Mouse (Mus musculus) MEL (cell line): ENCODE results near the gene Rgmb. TPM values are rescaled to one million over a fixed set of nuclear protein-coding genes. Genes with fewer than 3 reads are reported as not detected.

ENCODE experiments used
- DNase-seq: peaks from one replicate; pipeline ENCODE4 v3.0.0; 2011; ENCODE audit warnings: low read depth, low spot score
- H3K27ac ChIP-seq: 2 replicates; pipeline ENCODE4 v1.5.1; 2012; ENCODE audit warnings: low read depth, mild to moderate bottlenecking, control low read depth, low read length, moderate library complexity; ENCODE audit not compliant: control insufficient read depth
- H3K27me3 ChIP-seq, 2 experiments: fragments of 150-350 bp in 1 of 2; sonication (generic) in 1 of 2; 2 replicates each; pipeline ENCODE4 v1.6.1; 2012; ENCODE audit warnings: low read length in 2 of 2, mild to moderate bottlenecking in 2 of 2, improper control_type of control experiment in 1 of 2, moderate library complexity in 1 of 2; ENCODE audit not compliant: insufficient read depth in 2 of 2, control insufficient read depth in 1 of 2
- H3K36me3 ChIP-seq, 2 experiments: 2 replicates each; pipeline ENCODE4 v1.6.1; 2012 to 2014; ENCODE audit warnings: low read length in 2 of 2, improper control_type of control experiment in 1 of 2, inconsistent platforms in 1 of 2, mild to moderate bottlenecking in 1 of 2; ENCODE audit not compliant: insufficient read depth in 2 of 2, control insufficient read depth in 1 of 2
- H3K4me1 ChIP-seq, 2 experiments: fragments of 150-350 bp in 1 of 2; sonication (generic) in 1 of 2; 2 replicates each; pipeline ENCODE4 v1.6.1; 2012; ENCODE audit warnings: low read length in 2 of 2, improper control_type of control experiment in 1 of 2, mild to moderate bottlenecking in 1 of 2; ENCODE audit not compliant: insufficient read depth in 2 of 2, control insufficient read depth in 1 of 2
- H3K4me3 ChIP-seq, 2 experiments: fragments of 150-350 bp in 1 of 2; sonication (generic) in 1 of 2; 2 replicates each; pipeline ENCODE4 v1.5.1; 2012; ENCODE audit warnings: low read depth in 2 of 2, low read length in 2 of 2, mild to moderate bottlenecking in 2 of 2, moderate library complexity in 2 of 2, control low read depth in 1 of 2, improper control_type of control experiment in 1 of 2; ENCODE audit not compliant: control insufficient read depth in 1 of 2, insufficient read depth in 1 of 2
- H3K79me2 ChIP-seq: 2 replicates; pipeline ENCODE4 v1.6.1; 2012; ENCODE audit warnings: mild to moderate bottlenecking, low read length, moderate library complexity; ENCODE audit not compliant: control insufficient read depth, poor library complexity, insufficient read depth
- H3K9ac ChIP-seq: 2 replicates; pipeline ENCODE4 v1.6.1; 2012; ENCODE audit warnings: low read depth, mild to moderate bottlenecking, control low read depth, low read length, moderate library complexity; ENCODE audit not compliant: control insufficient read depth, poor library complexity, severe bottlenecking
- H3K9me3 ChIP-seq: fragments of 150-350 bp; sonication (generic); replicated peaks from 2 replicates; pipeline ENCODE4 v1.6.1; 2012; ENCODE audit warnings: mild to moderate bottlenecking, low read length, improper control_type of control experiment, moderate library complexity; ENCODE audit not compliant: insufficient read depth
- CHD1 ChIP-seq: IDR thresholded peaks from 2 replicates; pipeline ENCODE4 v1.6.1; 2012; ENCODE audit warnings: low read depth, mild to moderate bottlenecking, inconsistent platforms, low read length, improper control_type of control experiment
- ELF1 ChIP-seq: IDR thresholded peaks from 2 replicates; pipeline ENCODE4 v1.6.1; 2014; ENCODE audit warnings: low read depth, mild to moderate bottlenecking, inconsistent platforms, low read length, improper control_type of control experiment, moderate library complexity
- EP300 ChIP-seq, 2 experiments: IDR thresholded peaks; 2 replicates each; pipeline ENCODE4 v1.6.1; 2011; ENCODE audit warnings: improper control_type of control experiment in 2 of 2, low read length in 2 of 2, low read depth in 1 of 2, mild to moderate bottlenecking in 1 of 2
- HCFC1 ChIP-seq: IDR thresholded peaks from 2 replicates; pipeline ENCODE4 v1.6.1; 2012; ENCODE audit warnings: low read depth, mild to moderate bottlenecking, inconsistent platforms, low read length, improper control_type of control experiment, moderate library complexity
- KAT2A ChIP-seq: conservative IDR thresholded peaks from 2 replicates; pipeline ENCODE4 v1.6.1; 2012; ENCODE audit warnings: low read depth, low read length, improper control_type of control experiment, inconsistent platforms
- MAFK ChIP-seq: IDR thresholded peaks from 2 replicates; pipeline ENCODE4 v1.6.1; 2011; ENCODE audit warnings: low read depth, mild to moderate bottlenecking, low read length, improper control_type of control experiment, borderline replicate concordance
- MAZ ChIP-seq: IDR thresholded peaks from 2 replicates; pipeline ENCODE4 v1.6.1; 2012; ENCODE audit warnings: low read depth, mild to moderate bottlenecking, inconsistent platforms, low read length, improper control_type of control experiment
- MEF2A ChIP-seq: IDR thresholded peaks from 2 replicates; pipeline ENCODE4 v1.6.1; 2014; ENCODE audit warnings: low read depth, mild to moderate bottlenecking, inconsistent platforms, low read length, improper control_type of control experiment; ENCODE audit not compliant: poor library complexity, insufficient replicate concordance, severe bottlenecking; ENCODE audit errors: extremely low read depth
- MYB ChIP-seq: IDR thresholded peaks from 2 replicates; pipeline ENCODE4 v1.6.1; 2011; ENCODE audit warnings: mild to moderate bottlenecking, low read depth, low read length, improper control_type of control experiment
- MYC ChIP-seq: IDR thresholded peaks from 2 replicates; pipeline ENCODE4 v1.6.1; 2011; ENCODE audit warnings: low read depth, mild to moderate bottlenecking, low read length, improper control_type of control experiment, moderate library complexity
- POLR2AphosphoS2 ChIP-seq: IDR thresholded peaks from 2 replicates; pipeline ENCODE4 v1.6.1; 2011; ENCODE audit warnings: low read length, improper control_type of control experiment
- POLR2AphosphoS5 ChIP-seq: IDR thresholded peaks from 2 replicates; pipeline ENCODE4 v1.6.1; 2012; ENCODE audit warnings: low read depth, borderline replicate concordance, mild to moderate bottlenecking, inconsistent platforms, low read length, moderate library complexity, mixed read lengths
- RAD21 ChIP-seq: IDR thresholded peaks from 2 replicates; pipeline ENCODE4 v1.6.1; 2011; ENCODE audit warnings: mild to moderate bottlenecking, low read depth, low read length, improper control_type of control experiment
- RCOR1 ChIP-seq: IDR thresholded peaks from 2 replicates; pipeline ENCODE4 v1.6.1; 2012; ENCODE audit warnings: low read depth, mild to moderate bottlenecking, inconsistent platforms, low read length, improper control_type of control experiment
- TAL1 ChIP-seq: IDR thresholded peaks from 2 replicates; pipeline ENCODE4 v1.6.1; 2012; ENCODE audit warnings: mild to moderate bottlenecking, inconsistent platforms, low read length, moderate library complexity, mixed read lengths
- USF1 ChIP-seq: IDR thresholded peaks from 2 replicates; pipeline ENCODE4 v1.6.1; 2014; ENCODE audit warnings: low read depth, mild to moderate bottlenecking, inconsistent platforms, low read length, improper control_type of control experiment, moderate library complexity
- ZKSCAN1 ChIP-seq: IDR thresholded peaks from 2 replicates; pipeline ENCODE4 v1.6.1; 2012; ENCODE audit warnings: low read depth, mild to moderate bottlenecking, inconsistent platforms, low read length, improper control_type of control experiment, moderate library complexity
- ZMIZ1 ChIP-seq: IDR thresholded peaks from 2 replicates; pipeline ENCODE4 v1.6.1; 2012; ENCODE audit warnings: low read depth, mild to moderate bottlenecking, inconsistent platforms, low read length, improper control_type of control experiment, moderate library complexity
- polyA plus RNA-seq, 2 experiments: library from polyadenylated mRNA; stranded (reverse) in 1 of 2; unstranded in 1 of 2; fragments of >175 nt in 1 of 2; fragments of >200 nt in 1 of 2; gene quantifications; 2 replicates each; pipeline versions ENCODE4 v1.2.1 to v1.2.4; 2012; ENCODE audit warnings: low replicate concordance in 2 of 2, low read depth in 1 of 2; ENCODE audit not compliant: insufficient read length in 2 of 2, insufficient read depth in 1 of 2, missing spikeins in 1 of 2
- total RNA-seq: library from RNA; depleted of rRNA; stranded (reverse); fragments of 300-350 nt; gene quantifications from 2 replicates; pipeline ENCODE4 v1.2.3, GENCODE M21; 2012

The Rgmb gene
- total and polyA plus RNA-seq, 3 experiments, result not detected

DNA sequence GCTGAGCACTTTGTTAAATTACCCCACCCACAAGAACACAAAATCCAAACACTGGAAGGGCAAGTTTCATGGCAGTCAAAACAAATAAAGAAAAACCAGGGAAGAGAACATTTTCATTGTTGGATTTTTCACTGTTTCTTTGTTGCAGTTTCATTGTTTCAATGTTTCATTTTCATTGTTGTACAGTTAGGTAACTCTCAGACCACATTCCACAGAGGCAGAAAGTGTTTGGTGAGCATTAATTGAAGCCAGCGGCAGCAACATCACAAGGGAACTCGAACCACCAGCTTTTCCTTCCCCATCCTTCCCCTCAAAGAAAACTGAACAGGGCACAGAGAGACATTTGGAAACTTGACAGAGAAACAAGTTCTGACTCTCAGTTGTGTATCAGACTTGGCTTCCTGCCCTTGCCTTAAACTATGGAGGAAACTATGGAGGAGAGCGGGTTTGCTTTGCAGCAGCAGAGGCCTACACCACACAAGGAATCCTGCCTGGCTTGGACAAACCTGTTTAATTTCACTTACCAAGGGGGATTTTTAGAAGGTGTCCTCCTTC lies 17.1 kb downstream of the Rgmb start:
- H3K36me3 ChIP-seq, result no peaks in the 10 kb centered on the region
- DNase-seq, result no peak
- TF ChIP-seq ZKSCAN1 (no peak), HCFC1 (no peak), POLR2AphosphoS2 (no peak), EP300 (IDR thresholded peaks at IDR 0.05; ENCODE audit: low read depth in 1 of 2, low read length in 2 of 2) (no peak), ZMIZ1 (no peak), MYB (no peak), MAFK (no peak), ELF1 (no peak), USF1 (no peak), RCOR1 (no peak), MAZ (no peak), TAL1 (no peak)
- TF ChIP-seq, all 39 proteins: peak for 0
- H3K27me3 ChIP-seq, result no peaks in the 10 kb centered on the region
- no peaks in the 10 kb centered on the region for H3K79me2 ChIP-seq
- H3K9ac ChIP-seq, result no peak overlapping the region
- no peaks in the 10 kb centered on the region; a peak in 1 of 4 replicates for H3K4me1 ChIP-seq
- H3K27ac ChIP-seq, result no peak overlapping the region
- no peaks in the 10 kb centered on the region for H3K9me3 ChIP-seq
- H3K4me3 ChIP-seq, result no peak overlapping the region

DNA sequence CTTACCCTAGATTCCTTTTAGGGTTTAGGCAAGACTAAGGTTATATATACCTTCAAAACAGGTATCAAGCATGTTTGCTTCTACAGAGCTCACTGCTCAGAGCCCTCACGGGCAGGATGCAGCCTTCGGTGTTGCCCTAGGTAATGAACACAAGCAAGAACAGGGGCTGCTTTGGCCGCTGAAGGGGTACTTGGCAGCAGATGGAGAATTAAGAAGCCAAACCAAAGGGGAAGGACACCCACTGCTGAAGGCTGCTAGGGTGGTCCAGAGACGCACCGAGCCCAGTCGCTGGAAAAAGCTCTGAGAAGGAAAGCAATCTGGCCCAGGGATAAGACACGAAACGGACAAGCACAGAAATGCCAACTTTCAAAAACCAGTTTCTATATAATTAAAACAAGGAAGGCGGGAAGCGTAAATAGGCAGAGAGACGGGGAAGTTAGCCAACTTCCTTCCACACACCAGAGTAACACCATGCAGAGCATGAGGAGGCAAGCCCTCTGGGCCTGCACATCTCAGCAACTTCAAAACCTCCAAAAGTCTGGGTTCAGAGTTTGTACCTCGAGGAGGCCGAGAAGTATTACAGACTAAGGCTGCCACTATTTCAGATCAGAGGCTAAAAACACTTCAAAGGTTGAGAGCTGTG lies 18.6 kb downstream of the Rgmb start:
- H3K4me1 ChIP-seq, result no peaks in the 10 kb centered on the region; a peak in 1 of 4 replicates
- no peaks in the 10 kb centered on the region for H3K27me3 ChIP-seq
- TF ChIP-seq POLR2AphosphoS5, result no peak
- TF ChIP-seq KAT2A, result no peak
- no peak for TF ChIP-seq ZMIZ1
- TF ChIP-seq RAD21, result no peak
- TF ChIP-seq TAL1, result no peak
- no peak for TF ChIP-seq EP300 (IDR thresholded peaks at IDR 0.05; ENCODE audit: low read depth in 1 of 2, low read length in 2 of 2)
- TF ChIP-seq CHD1, result no peak
- no peak for TF ChIP-seq HCFC1
- no peak for TF ChIP-seq MYC
- no peak for TF ChIP-seq POLR2AphosphoS2
- TF ChIP-seq MEF2A, result no peak
- no peak for TF ChIP-seq USF1
- no peaks in the 10 kb centered on the region for H3K9me3 ChIP-seq
- H3K36me3 ChIP-seq, result no peaks in the 10 kb centered on the region
- DNase-seq, result no peak
- H3K4me3 ChIP-seq, result no peak overlapping the region
- no peak overlapping the region for H3K9ac ChIP-seq
- no peaks in the 10 kb centered on the region for H3K79me2 ChIP-seq
- no peak overlapping the region for H3K27ac ChIP-seq
